ENCODE assay signal across 17 mouse cellular contexts in the genomic region with DNA sequence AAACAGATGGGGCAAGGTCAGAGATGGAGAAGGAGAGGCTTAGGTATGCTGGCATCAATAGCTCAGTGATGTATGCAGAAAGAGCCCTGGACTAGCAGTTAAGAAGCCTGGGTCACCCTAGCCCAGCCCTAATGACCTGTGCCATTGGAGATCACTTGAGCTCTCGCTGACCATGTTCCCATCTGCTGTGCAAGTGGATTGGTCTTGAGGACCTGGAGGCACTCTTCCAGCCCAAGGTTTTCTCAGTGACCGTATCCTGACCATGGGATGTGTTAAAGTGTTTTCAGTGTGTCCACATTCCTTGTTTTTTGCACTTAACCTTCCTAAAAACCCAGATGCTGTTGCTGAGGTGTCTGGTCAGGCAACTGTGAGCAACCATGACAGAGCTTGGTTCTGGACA. TPM values are rescaled to one million over a fixed set of nuclear protein-coding genes. Genes with fewer than 3 reads are reported as not detected.
"Had no signal": no experiment of that assay in that cellular context is flagged by ENCODE, and none has a peak within 500 bp of the region (broad histone marks: within the 10 kb centered on the region; RNA-seq: fewer than 3 reads in every experiment).

No protein-coding gene starts in this region.

- H3K4me3 ChIP-seq: lung, embryonic 15.5 days; megakaryocyte, embryonic 14.5 days; midbrain, embryonic 13.5 days; midbrain, embryonic 15.5 days; neural tube, embryonic 12.5 days; stomach, embryonic 15.5 days had no signal

- DNase-seq: lung, adult 2 months; lung, postnatal 14 days; lung, postnatal 36 days; right cerebral cortex, postnatal 14 days; thymus, adult 2 months; thymus, postnatal 25 days; thymus, postnatal 4 days had no signal

- ATAC-seq: lung, postnatal 0 days; midbrain, embryonic 13.5 days; midbrain, embryonic 15.5 days had no signal

- H3K4me1 ChIP-seq: stomach, embryonic 15.5 days had no signal

- H3K27ac ChIP-seq: lung, embryonic 15.5 days; macrophage; midbrain, embryonic 13.5 days; midbrain, embryonic 15.5 days; neural tube, embryonic 12.5 days; stomach, embryonic 15.5 days; stomach, postnatal 0 days had no signal

RNA-seq across cellular contexts. Expression of gene Ctse, which starts 22.2 kb away (rescaled TPM):
- polyA plus RNA-seq: midbrain, embryonic 13.5 days; neural tube, embryonic 14.5 days had no signal
